Mouse (Mus musculus) c-Kit-positive CD71-negative TER-119-negative erythroid progenitor cells, embryonic 14.5 days (primary cell): ENCODE data around the gene Yap1.
A peak's percentile ranks its signal among the peaks of the same experiment; 100 is the strongest.
"Not testable (repeated sequence)": the region's sequence is repeated elsewhere in the genome, so short reads cannot be mapped to it uniquely, and the experiment has no call there.

ENCODE experiments used
- DNase-seq: peaks from one replicate; pipeline ENCODE4 v3.0.0-alpha.2; 2013; ENCODE audit warnings: low read depth

Yap1 gene

DNA sequence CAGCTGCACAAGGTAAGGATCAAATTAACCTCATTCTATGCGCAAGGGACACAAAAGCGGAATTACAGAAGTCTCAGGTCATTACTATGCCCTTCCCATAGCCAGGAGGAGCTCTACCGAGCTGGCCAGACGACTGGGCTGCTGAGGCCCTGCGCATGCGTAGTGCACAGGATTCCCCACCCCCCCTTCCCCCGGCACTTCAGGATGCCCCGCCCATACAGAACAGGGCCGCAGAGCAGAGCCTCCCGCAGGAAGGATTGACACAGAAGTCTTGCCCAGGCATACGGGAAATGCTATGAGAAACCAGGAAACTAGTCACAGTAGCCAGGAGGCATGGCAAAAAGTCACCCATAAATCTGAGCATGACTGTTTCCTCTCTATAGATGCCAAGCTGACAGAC lies 89.9 kb downstream of the Yap1 start:
- peak; percentile 42 for DNase-seq

- DNase-seq, result no peak
Observed at GRCm38 (mm10) chr9:7913953-7914352, 90.4 kb downstream of the Yap1 start.

DNA sequence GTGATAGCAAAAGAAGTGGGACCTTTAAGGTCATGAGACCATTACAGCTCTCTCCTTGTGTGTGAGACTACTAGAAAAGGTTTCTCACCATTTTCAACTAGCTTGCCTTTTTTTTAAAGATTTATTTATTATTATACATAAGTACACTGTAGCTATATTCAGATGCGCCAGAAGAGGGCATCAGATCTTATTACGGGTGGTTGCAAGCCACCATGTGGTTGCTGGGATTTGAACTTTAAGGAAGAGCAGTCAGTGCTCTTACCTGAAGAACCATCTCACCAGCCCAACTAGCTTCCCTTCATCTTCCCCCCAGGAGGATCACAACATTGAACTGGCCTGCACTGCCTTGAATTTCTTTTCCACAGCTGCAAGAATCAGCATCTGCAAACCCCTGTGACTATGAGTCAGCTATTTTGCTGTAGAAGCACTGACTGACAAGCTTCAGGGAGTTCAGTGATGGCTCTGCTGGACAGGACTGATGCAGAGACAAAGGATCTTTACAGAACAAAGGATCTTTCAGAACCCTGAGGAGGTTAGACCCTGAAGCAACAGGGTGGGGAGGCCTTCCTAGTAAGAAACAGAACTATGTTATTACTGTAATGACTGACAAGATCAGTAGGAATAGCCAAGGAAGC lies 96.9 kb downstream of the Yap1 start:
- DNase-seq, result no peak

DNA sequence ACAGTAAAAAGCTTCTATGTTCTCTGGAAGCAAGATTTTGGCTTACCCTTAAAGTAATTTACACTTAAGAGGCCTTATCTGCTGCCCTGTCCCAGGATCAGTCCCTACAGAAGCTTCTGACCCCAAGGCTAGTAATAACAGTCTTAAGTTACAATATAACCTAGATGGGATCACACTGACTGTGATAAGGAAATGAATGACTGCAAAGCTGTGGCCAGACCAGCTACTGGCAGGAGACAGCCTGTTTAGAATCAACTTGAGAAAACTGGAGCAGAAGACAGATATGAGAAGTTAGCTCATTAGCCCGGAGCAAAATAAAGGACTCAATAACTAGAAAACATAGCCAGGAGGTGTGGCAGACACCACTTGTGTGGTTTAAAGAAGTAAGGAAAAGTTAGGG lies 97.8 kb downstream of the Yap1 start:
- DNase-seq, result no peak

DNA sequence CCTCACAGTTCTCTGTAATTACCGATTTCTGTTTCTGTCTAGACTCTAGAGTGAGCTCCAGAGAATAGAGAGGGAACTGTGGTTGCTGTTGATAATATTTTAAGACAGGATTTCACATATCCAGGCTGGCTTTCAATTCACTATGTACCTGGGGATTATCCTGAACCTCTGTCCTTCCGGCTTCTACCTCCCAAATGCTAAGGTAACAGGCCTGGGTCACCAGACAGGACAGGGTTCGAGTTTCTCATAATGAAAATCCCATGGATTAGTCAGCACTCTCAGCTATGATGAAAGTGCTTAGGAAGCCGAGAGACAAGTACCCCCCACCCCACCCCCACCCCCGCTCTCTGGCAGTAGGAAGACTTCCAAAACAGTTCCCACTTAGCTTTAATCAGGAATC lies 100.6 kb downstream of the Yap1 start:
- DNase-seq, result no peak

GRCm38 (mm10) chr9:7903262-7903661 lies 101.1 kb downstream of the Yap1 start:
- DNase-seq, result no peak

- DNase-seq, result no peak
Observed at GRCm38 (mm10) chr9:7902311-7902710, 102.1 kb downstream of the Yap1 start.

GRCm38 (mm10) chr9:7900965-7901364 lies 103.4 kb downstream of the Yap1 start:
- DNase-seq, result no peak

- DNase-seq, result peak; percentile 50
Observed at GRCm38 (mm10) chr9:7897502-7897901, 106.9 kb downstream of the Yap1 start.

GRCm38 (mm10) chr9:7891796-7892195 lies 112.6 kb downstream of the Yap1 start:
- DNase-seq, result not testable (repeated sequence)

- DNase-seq, result no peak
Observed at GRCm38 (mm10) chr9:7891177-7891576, 113.2 kb downstream of the Yap1 start.

GRCm38 (mm10) chr9:7884346-7884745 lies 120.0 kb downstream of the Yap1 start:
- DNase-seq, result no peak

- no peak for DNase-seq
Observed at GRCm38 (mm10) chr9:7882304-7882865, 122.0 kb downstream of the Yap1 start.
